Mouse (Mus musculus): ENCODE data around the gene Gys1. TPM values are rescaled to one million over a fixed set of nuclear protein-coding genes. Genes with fewer than 3 reads are reported as not detected.

Gene Gys1
- polyA plus RNA-seq, 1 experiment from 2014 or later, result 36.0 TPM

- Histone ChIP-seq H3K4me1 (ENCODE audit: insufficient read depth) (no peaks in the 10 kb centered on the region), H3K27me3 (ENCODE audit: insufficient read depth, low read length) (no peaks in the 10 kb centered on the region), H3K9ac (no peak overlapping the region), H3K27ac (ENCODE audit: low read depth) (no peak overlapping the region), H3K4me2 (no peak overlapping the region), H3K9me3 (ENCODE audit: low read depth, low read length) (no peaks in the 10 kb centered on the region), H3K4me3 (ENCODE audit: low read depth, low read length) (no peak overlapping the region), H3K36me3 (ENCODE audit: insufficient read depth) (peaks cover 19% of the 10 kb centered on the region)
- no peak for DNase-seq
- no peak for ATAC-seq (ENCODE audit: insufficient read depth)
- no peak for TF ChIP-seq CTCF (IDR thresholded peaks at IDR 0.05; ENCODE audit: low read depth)
- 64% methylated on average over 7 of the region's 7 CpGs for WGBS
These were observed 54.9 kb downstream of the Gys1 start for GRCm38 (mm10) chr7:45489578-45489977.

DNA sequence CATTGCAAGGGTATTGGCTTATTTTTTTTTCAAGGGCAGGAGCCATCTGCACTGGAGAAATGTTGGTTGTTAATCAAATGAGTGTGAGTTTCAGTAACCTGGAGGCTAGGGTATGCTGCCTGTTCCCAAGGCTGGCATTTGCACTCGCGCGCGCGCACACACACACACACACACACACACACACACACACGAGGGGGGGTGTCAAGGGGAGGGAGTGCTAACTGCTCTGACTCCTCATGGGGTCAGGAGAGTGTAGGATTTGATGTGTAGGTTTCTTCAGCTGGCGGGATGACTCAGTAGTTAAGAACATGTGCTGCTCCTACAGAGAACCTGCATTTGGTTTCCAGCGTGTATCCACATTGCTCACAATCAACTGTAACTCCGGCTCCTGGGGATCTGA lies 56.2 kb downstream of the Gys1 start:
- Histone ChIP-seq H3K4me1 (ENCODE audit: insufficient read depth) (no peaks in the 10 kb centered on the region), H3K9me3 (ENCODE audit: low read depth, low read length) (no peaks in the 10 kb centered on the region), H3K4me2 (peak overlapping the region; percentile 37), H3K4me3 (ENCODE audit: low read depth, low read length) (no peak overlapping the region), H3K27ac (ENCODE audit: low read depth) (no peak overlapping the region), H3K36me3 (ENCODE audit: insufficient read depth) (peaks cover 31% of the 10 kb centered on the region), H3K9ac (no peak overlapping the region), H3K27me3 (ENCODE audit: insufficient read depth, low read length) (no peaks in the 10 kb centered on the region)
- DNase-seq, result no peak
- no peak for ATAC-seq (ENCODE audit: insufficient read depth)
- 28% methylated on average over 9 of the region's 9 CpGs for WGBS
- TF ChIP-seq CTCF (IDR thresholded peaks at IDR 0.05; ENCODE audit: low read depth), result no peak

DNA sequence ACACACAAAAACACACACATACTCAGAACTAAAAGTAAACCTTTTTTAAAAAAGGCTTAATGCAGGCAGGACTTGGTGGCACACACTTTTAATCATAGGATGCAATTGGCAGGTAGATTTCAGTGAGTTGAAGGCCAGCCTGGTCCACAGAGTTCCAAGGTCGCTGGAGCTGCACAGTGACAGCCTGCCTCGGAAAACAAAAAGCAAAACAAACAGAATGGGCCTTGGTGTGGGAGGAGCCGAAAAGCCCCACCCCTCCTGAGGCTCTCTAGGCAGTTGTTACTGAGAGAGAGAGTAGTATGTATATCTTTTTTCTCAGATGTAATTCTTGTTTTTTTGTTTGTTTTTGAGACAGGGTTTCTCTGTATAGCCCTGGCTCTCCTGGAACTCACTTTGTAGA lies 56.6 kb downstream of the Gys1 start:
- Histone ChIP-seq H3K27ac (ENCODE audit: low read depth) (no peak overlapping the region), H3K4me3 (ENCODE audit: low read depth, low read length) (no peak overlapping the region), H3K27me3 (ENCODE audit: insufficient read depth, low read length) (no peaks in the 10 kb centered on the region), H3K9me3 (ENCODE audit: low read depth, low read length) (no peaks in the 10 kb centered on the region), H3K4me2 (peak overlapping the region; percentile 37), H3K4me1 (ENCODE audit: insufficient read depth) (no peaks in the 10 kb centered on the region), H3K36me3 (ENCODE audit: insufficient read depth) (peaks cover 36% of the 10 kb centered on the region), H3K9ac (no peak overlapping the region)
- 14% methylated on average over 3 of the region's 3 CpGs for WGBS
- no peak; the same call in 1 of the 2 replicates for ATAC-seq (ENCODE audit: insufficient read depth)
- no peak for TF ChIP-seq CTCF (IDR thresholded peaks at IDR 0.05; ENCODE audit: low read depth)
- DNase-seq, result no peak

- 96% methylated on average over 8 of the region's 8 CpGs for WGBS
- peaks cover 46% of the 10 kb centered on the region for H3K36me3 ChIP-seq (ENCODE audit: insufficient read depth)
- TF ChIP-seq CTCF (IDR thresholded peaks at IDR 0.05; ENCODE audit: low read depth), result no peak
These were observed 57.7 kb downstream of the Gys1 start for GRCm38 (mm10) chr7:45492225-45492844.

DNA sequence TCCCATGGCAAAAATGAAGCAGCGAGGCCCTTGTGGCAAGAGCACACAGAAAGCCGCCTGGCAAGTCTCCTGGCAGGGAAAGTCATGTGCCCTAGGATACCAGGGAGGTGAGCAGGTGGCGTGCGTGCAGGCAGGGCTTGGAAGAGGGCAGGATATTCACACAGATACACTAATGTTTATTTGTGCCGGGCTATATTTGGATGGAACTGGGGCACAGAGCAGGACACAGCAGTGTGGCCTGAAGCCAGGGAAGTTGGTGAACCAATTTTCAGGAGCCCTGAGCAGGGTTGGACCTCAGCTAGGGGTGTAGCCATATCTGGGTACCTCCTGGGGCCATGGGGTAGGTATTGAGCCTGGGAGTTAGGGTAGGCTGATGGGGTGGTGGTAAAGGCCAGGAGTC lies 58.3 kb downstream of the Gys1 start:
- Histone ChIP-seq H3K4me3 (ENCODE audit: low read depth, low read length) (no peak overlapping the region), H3K36me3 (ENCODE audit: insufficient read depth) (peaks cover 52% of the 10 kb centered on the region), H3K27ac (ENCODE audit: low read depth) (no peak overlapping the region), H3K4me1 (ENCODE audit: insufficient read depth) (no peaks in the 10 kb centered on the region), H3K9me3 (ENCODE audit: low read depth, low read length) (no peaks in the 10 kb centered on the region), H3K27me3 (ENCODE audit: insufficient read depth, low read length) (no peaks in the 10 kb centered on the region), H3K9ac (no peak overlapping the region), H3K4me2 (no peak overlapping the region)
- 84% methylated on average over 5 of the region's 5 CpGs for WGBS
- no peak for DNase-seq
- no peak for ATAC-seq (ENCODE audit: insufficient read depth)
- no peak for TF ChIP-seq CTCF (IDR thresholded peaks at IDR 0.05; ENCODE audit: low read depth)

More at GRCm38 (mm10) chr7:45492225-45492844, 57.7 kb downstream of the Gys1 start:
- DNase-seq, result no peak
- H3K4me3 ChIP-seq (ENCODE audit: low read depth, low read length), result no peak overlapping the region
- no peak overlapping the region for H3K9ac ChIP-seq
- H3K27ac ChIP-seq (ENCODE audit: low read depth), result no peak overlapping the region
- no peaks in the 10 kb centered on the region for H3K4me1 ChIP-seq (ENCODE audit: insufficient read depth)
- H3K9me3 ChIP-seq (ENCODE audit: low read depth, low read length), result no peaks in the 10 kb centered on the region
- H3K4me2 ChIP-seq, result no peak overlapping the region
- no peaks in the 10 kb centered on the region for H3K27me3 ChIP-seq (ENCODE audit: insufficient read depth, low read length)
- ATAC-seq (ENCODE audit: insufficient read depth), result no peak

GRCm38 (mm10) chr7:45494548-45494947 lies 59.9 kb downstream of the Gys1 start:
- WGBS, result 80% methylated on average over 9 of the region's 9 CpGs
- no peak overlapping the region for H3K4me3 ChIP-seq (ENCODE audit: low read depth, low read length)
- H3K4me1 ChIP-seq (ENCODE audit: insufficient read depth), result no peaks in the 10 kb centered on the region
- peaks cover 68% of the 10 kb centered on the region for H3K36me3 ChIP-seq (ENCODE audit: insufficient read depth)
- no peak for TF ChIP-seq CTCF (IDR thresholded peaks at IDR 0.05; ENCODE audit: low read depth)
- no peaks in the 10 kb centered on the region for H3K27me3 ChIP-seq (ENCODE audit: insufficient read depth, low read length)
- no peak overlapping the region for H3K4me2 ChIP-seq
- H3K9ac ChIP-seq, result no peak overlapping the region
- no peak overlapping the region for H3K27ac ChIP-seq (ENCODE audit: low read depth)
- no peaks in the 10 kb centered on the region for H3K9me3 ChIP-seq (ENCODE audit: low read depth, low read length)
- DNase-seq (no peak), ATAC-seq (ENCODE audit: insufficient read depth) (no peak)

DNA sequence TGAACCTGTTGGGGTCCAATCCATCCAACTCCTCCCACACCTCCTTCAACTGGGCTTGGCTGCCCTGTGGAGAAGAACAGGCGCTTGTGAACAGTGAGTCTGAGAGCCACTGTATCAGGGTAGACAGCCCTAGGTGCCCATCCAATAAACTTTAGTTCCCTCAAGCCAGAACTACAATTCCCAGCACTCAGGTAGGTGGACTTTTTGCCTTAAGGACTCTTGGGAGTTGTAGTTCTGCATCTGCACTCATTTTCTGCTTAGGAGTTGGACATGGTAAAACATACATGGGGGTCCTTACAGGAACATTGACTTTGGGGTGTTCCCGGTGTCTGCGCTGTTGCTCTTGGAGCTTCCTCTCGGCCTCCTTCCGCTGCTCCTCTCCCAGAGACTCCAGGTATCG lies 63.8 kb downstream of the Gys1 start:
- no peak for DNase-seq
- Histone ChIP-seq H3K36me3 (ENCODE audit: insufficient read depth) (peaks cover 89% of the 10 kb centered on the region), H3K4me2 (no peak overlapping the region), H3K27me3 (ENCODE audit: insufficient read depth, low read length) (no peaks in the 10 kb centered on the region), H3K4me3 (ENCODE audit: low read depth, low read length) (no peak overlapping the region), H3K4me1 (ENCODE audit: insufficient read depth) (no peaks in the 10 kb centered on the region), H3K9me3 (ENCODE audit: low read depth, low read length) (no peaks in the 10 kb centered on the region), H3K9ac (no peak overlapping the region), H3K27ac (ENCODE audit: low read depth) (no peak overlapping the region)
- WGBS, result 95% methylated on average over 6 of the region's 6 CpGs
- no peak for TF ChIP-seq CTCF (IDR thresholded peaks at IDR 0.05; ENCODE audit: low read depth)
- ATAC-seq (ENCODE audit: insufficient read depth), result no peak

Small RNA genes lying within 50 kb of the gene (microRNA-seq; reads per million reads assigned to microRNA genes)
- not detected for gene Gm22133 (ENCODE audit: borderline number of aligned reads)

Other genes with a start within 250 kb of the Gys1 start
- gene Ccdc155, start 230.0 kb upstream of the Gys1 start, polyA plus RNA-seq (2014; fragmentation: Nextera tagmentation; extraction: Ambion mirVana), result 0.19 and 0.38 TPM in 2 replicates
- gene Dkkl1, start 222.7 kb upstream of the Gys1 start, polyA plus RNA-seq (2014; fragmentation: Nextera tagmentation; extraction: Ambion mirVana), result 0.45 TPM in 1 of 2 replicates, not detected in the other
- 204 and 222 TPM in 2 replicates for gene Tead2, start 219.1 kb upstream of the Gys1 start, polyA plus RNA-seq (2014; fragmentation: Nextera tagmentation; extraction: Ambion mirVana)
- 2.1 and 2.9 TPM in 2 replicates for gene Cd37, start 195.7 kb upstream of the Gys1 start, polyA plus RNA-seq (2014; fragmentation: Nextera tagmentation; extraction: Ambion mirVana)
- not detected in 2 replicates for gene Slc6a16, start 193.8 kb upstream of the Gys1 start, polyA plus RNA-seq (2014; fragmentation: Nextera tagmentation; extraction: Ambion mirVana)
- gene Slc6a21, start 157.3 kb upstream of the Gys1 start, polyA plus RNA-seq (2014; fragmentation: Nextera tagmentation; extraction: Ambion mirVana), result not detected in 2 replicates
- 11.4 and 15.7 TPM in 2 replicates for gene Trpm4, start 101.1 kb upstream of the Gys1 start, polyA plus RNA-seq (2014; fragmentation: Nextera tagmentation; extraction: Ambion mirVana)
- 0.58 and 1.2 TPM in 2 replicates for gene Hrc, start 99.6 kb upstream of the Gys1 start, polyA plus RNA-seq (2014; fragmentation: Nextera tagmentation; extraction: Ambion mirVana)
- gene Ppfia3, start 67.8 kb upstream of the Gys1 start, polyA plus RNA-seq (2014; fragmentation: Nextera tagmentation; extraction: Ambion mirVana), result 3.1 and 3.2 TPM in 2 replicates
- gene Lin7b, start 64.3 kb upstream of the Gys1 start, polyA plus RNA-seq (2014; fragmentation: Nextera tagmentation; extraction: Ambion mirVana), result 0.30 and 0.87 TPM in 2 replicates
- 74.0 and 88.2 TPM in 2 replicates for gene Snrnp70, start 39.1 kb upstream of the Gys1 start, polyA plus RNA-seq (2014; fragmentation: Nextera tagmentation; extraction: Ambion mirVana)
- gene Kcna7, start 29.2 kb upstream of the Gys1 start, polyA plus RNA-seq (2014; fragmentation: Nextera tagmentation; extraction: Ambion mirVana), result 0.08 TPM in 1 of 2 replicates, not detected in the other
- 1.9 and 2.2 TPM in 2 replicates for gene Ntf5, start 21.1 kb upstream of the Gys1 start, polyA plus RNA-seq (2014; fragmentation: Nextera tagmentation; extraction: Ambion mirVana)
- not detected in 2 replicates for gene Lhb, start 14.0 kb upstream of the Gys1 start, polyA plus RNA-seq (2014; fragmentation: Nextera tagmentation; extraction: Ambion mirVana)
- gene Ruvbl2, start 3.3 kb downstream of the Gys1 start, polyA plus RNA-seq (2014; fragmentation: Nextera tagmentation; extraction: Ambion mirVana), result 163 and 173 TPM in 2 replicates
- 4,463 and 4,749 TPM in 2 replicates for gene Ftl1, start 25.0 kb downstream of the Gys1 start, polyA plus RNA-seq (2014; fragmentation: Nextera tagmentation; extraction: Ambion mirVana)
- gene Bax, start 32.1 kb downstream of the Gys1 start, polyA plus RNA-seq (2014; fragmentation: Nextera tagmentation; extraction: Ambion mirVana), result 135 and 139 TPM in 2 replicates
- gene Tulp2, start 47.0 kb downstream of the Gys1 start, polyA plus RNA-seq (2014; fragmentation: Nextera tagmentation; extraction: Ambion mirVana), result 0.47 and 0.86 TPM in 2 replicates
- not detected in 2 replicates for gene Gm45808, start 52.0 kb downstream of the Gys1 start, polyA plus RNA-seq (2014; fragmentation: Nextera tagmentation; extraction: Ambion mirVana)
- 3.0 and 3.3 TPM in 2 replicates for gene Dhdh, start 54.0 kb downstream of the Gys1 start, polyA plus RNA-seq (2014; fragmentation: Nextera tagmentation; extraction: Ambion mirVana)
- gene Nucb1, start 75.6 kb downstream of the Gys1 start, polyA plus RNA-seq (2014; fragmentation: Nextera tagmentation; extraction: Ambion mirVana), result 194 and 201 TPM in 2 replicates
- 15.6 and 17.5 TPM in 2 replicates for gene Ppp1r15a, start 91.4 kb downstream of the Gys1 start, polyA plus RNA-seq (2014; fragmentation: Nextera tagmentation; extraction: Ambion mirVana)
- gene Plekha4, start 91.5 kb downstream of the Gys1 start, polyA plus RNA-seq (2014; fragmentation: Nextera tagmentation; extraction: Ambion mirVana), result 1.9 and 2.1 TPM in 2 replicates
- 0.57 and 0.66 TPM in 2 replicates for gene Hsd17b14, start 120.0 kb downstream of the Gys1 start, polyA plus RNA-seq (2014; fragmentation: Nextera tagmentation; extraction: Ambion mirVana)
- gene Bcat2, start 135.3 kb downstream of the Gys1 start, polyA plus RNA-seq (2014; fragmentation: Nextera tagmentation; extraction: Ambion mirVana), result 48.9 and 53.4 TPM in 2 replicates
- not detected in 2 replicates for gene Fgf21, start 180.6 kb downstream of the Gys1 start, polyA plus RNA-seq (2014; fragmentation: Nextera tagmentation; extraction: Ambion mirVana)
- 0.13 and 0.58 TPM in 2 replicates for gene Fut1, start 182.4 kb downstream of the Gys1 start, polyA plus RNA-seq (2014; fragmentation: Nextera tagmentation; extraction: Ambion mirVana)
- 0.28 and 0.35 TPM in 2 replicates for gene Izumo1, start 187.0 kb downstream of the Gys1 start, polyA plus RNA-seq (2014; fragmentation: Nextera tagmentation; extraction: Ambion mirVana)
- 29.4 and 35.3 TPM in 2 replicates for gene Rasip1, start 192.6 kb downstream of the Gys1 start, polyA plus RNA-seq (2014; fragmentation: Nextera tagmentation; extraction: Ambion mirVana)
- gene Mamstr, start 205.1 kb downstream of the Gys1 start, polyA plus RNA-seq (2014; fragmentation: Nextera tagmentation; extraction: Ambion mirVana), result 8.1 and 9.2 TPM in 2 replicates
- 0.22 and 0.75 TPM in 2 replicates for gene Fut2, start 231.6 kb downstream of the Gys1 start, polyA plus RNA-seq (2014; fragmentation: Nextera tagmentation; extraction: Ambion mirVana)
- gene Ntn5, start 249.2 kb downstream of the Gys1 start, polyA plus RNA-seq (2014; fragmentation: Nextera tagmentation; extraction: Ambion mirVana), result 0.28 and 0.30 TPM in 2 replicates

All from lung, embryonic 14.5 days (tissue).